Mouse (Mus musculus) thymus, postnatal 4 days (tissue): ENCODE data around the gene Etfb.
A peak's percentile ranks its signal among the peaks of the same experiment; 100 is the strongest.

ENCODE experiments used
- DNase-seq: peaks from one replicate; pipeline ENCODE4 v3.0.0; 2021

Etfb gene

GRCm38 (mm10) chr7:43449811-43450210 is 5.9 kb downstream of the Etfb start:
- no peak for DNase-seq

- no peak for DNase-seq
Observed at GRCm38 (mm10) chr7:43451726-43452125, 7.8 kb downstream of the Etfb start.

GRCm38 (mm10) chr7:43452609-43453008 is 8.7 kb downstream of the Etfb start:
- DNase-seq: peak; percentile 56

GRCm38 (mm10) chr7:43453599-43454355 is 9.9 kb downstream of the Etfb start:
- no peak for DNase-seq

- no peak for DNase-seq
Observed at GRCm38 (mm10) chr7:43454371-43454770, 10.5 kb downstream of the Etfb start.

- no peak for DNase-seq
Observed at GRCm38 (mm10) chr7:43462851-43463250, 19.0 kb downstream of the Etfb start, which contains the start of gene Vsig10l. Gene Vsig10l, plus strand, starts transcription at chr7:43463151.

GRCm38 (mm10) chr7:43463976-43464375 is 20.1 kb downstream of the Etfb start:
- DNase-seq: no peak

GRCm38 (mm10) chr7:43464864-43465343 is 21.0 kb downstream of the Etfb start:
- peak; percentile 23 for DNase-seq

- peak; percentile 86 for DNase-seq
Observed at GRCm38 (mm10) chr7:43465344-43466098, 21.6 kb downstream of the Etfb start.

- peak; percentile 91 for DNase-seq
Observed at GRCm38 (mm10) chr7:43466099-43466694, 22.3 kb downstream of the Etfb start.

GRCm38 (mm10) chr7:43470373-43470772 is 26.5 kb downstream of the Etfb start:
- DNase-seq: peak; percentile 73

- DNase-seq: peak; percentile 60
Observed at GRCm38 (mm10) chr7:43475706-43476105, 31.8 kb downstream of the Etfb start.

- no peak for DNase-seq
Observed at GRCm38 (mm10) chr7:43476376-43476775, 32.5 kb downstream of the Etfb start.

GRCm38 (mm10) chr7:43481191-43481590 is 37.3 kb downstream of the Etfb start:
- no peak for DNase-seq

- DNase-seq: no peak
Observed at GRCm38 (mm10) chr7:43482090-43482716, 38.3 kb downstream of the Etfb start.

GRCm38 (mm10) chr7:43483236-43483635 is 39.4 kb downstream of the Etfb start:
- DNase-seq: peak; percentile 22

- DNase-seq: no peak
Observed at GRCm38 (mm10) chr7:43488646-43489045, 44.8 kb downstream of the Etfb start.

GRCm38 (mm10) chr7:43489631-43490125 is 45.8 kb downstream of the Etfb start, which contains the start of gene Iglon5:
Gene Iglon5, minus strand, starts transcription at chr7:43490075.
- DNase-seq: no peak

GRCm38 (mm10) chr7:43490182-43490584 is 46.3 kb downstream of the Etfb start:
- peak; percentile 18 for DNase-seq

- no peak for DNase-seq
Observed at GRCm38 (mm10) chr7:43490861-43491260, 47.0 kb downstream of the Etfb start.

GRCm38 (mm10) chr7:43495343-43496021 is 51.6 kb downstream of the Etfb start:
- DNase-seq: peak; percentile 51
